Comparison of ENCODE assay signal across 35 mouse cellular contexts in genomic region chr3:129887779-129888517, GRCm38 (mm10). TPM values are rescaled to one million over a fixed set of nuclear protein-coding genes. Genes with fewer than 3 reads are reported as not detected.
DNase-seq lines count a peak whose midpoint lies in the region; ATAC-seq and TF ChIP-seq lines count a peak whose summit lies in the region.
"Had no signal": no experiment of that assay in that cellular context is flagged by ENCODE, and none has a peak within 500 bp of the region (broad histone marks: within the 10 kb centered on the region; RNA-seq: fewer than 3 reads in every experiment).

No protein-coding gene starts in this region.

- peaks cover 14% of the 10 kb centered on the region for H3K4me1 ChIP-seq in liver, adult 2 months (ENCODE audit: control insufficient read depth, insufficient read depth, low read length)
- H3K4me1 ChIP-seq in liver, embryonic 12.5 days, result peaks cover 60% of the 10 kb centered on the region
- no peaks in the 10 kb centered on the region for H3K4me1 ChIP-seq in stomach, embryonic 14.5 days (ENCODE audit: control insufficient read depth, insufficient read depth, low read length)
- H3K4me1 ChIP-seq: embryonic facial prominence, embryonic 13.5 days; forebrain, embryonic 13.5 days; hindbrain, embryonic 12.5 days; midbrain, embryonic 10.5 days had no signal

- no peak overlapping the region for H3K4me2 ChIP-seq in liver, embryonic 12.5 days
- no peak overlapping the region for H3K4me2 ChIP-seq in stomach, embryonic 14.5 days (replicated peaks; ENCODE audit: low read depth, low read length)
- H3K4me2 ChIP-seq: embryonic facial prominence, embryonic 13.5 days; forebrain, embryonic 13.5 days; heart, embryonic 15.5 days; hindbrain, embryonic 12.5 days; lung, embryonic 14.5 days had no signal

- no peaks in the 10 kb centered on the region for H3K79me2 ChIP-seq in liver, adult 2 months (ENCODE audit: control insufficient read depth, insufficient read depth, low read length)

- H3K9ac ChIP-seq in liver, adult 2 months (ENCODE audit: low read depth, low read length), result no peak overlapping the region
- no peak overlapping the region for H3K9ac ChIP-seq in liver, embryonic 12.5 days
- no peak overlapping the region for H3K9ac ChIP-seq in stomach, embryonic 14.5 days (replicated peaks; ENCODE audit: low read depth, low read length)
- H3K9ac ChIP-seq: embryonic facial prominence, embryonic 13.5 days; forebrain, embryonic 13.5 days; heart, embryonic 15.5 days; hindbrain, embryonic 12.5 days; lung, embryonic 14.5 days had no signal

- 38% methylated on average over 13 of the region's 13 CpGs for WGBS in liver, adult 2 months
- 79% methylated on average over 13 of the region's 13 CpGs for WGBS in liver, embryonic 12.5 days (ENCODE audit: insufficient replicate concordance)
- WGBS in stomach, embryonic 14.5 days, result 66% methylated on average over 13 of the region's 13 CpGs

- no peaks in the 10 kb centered on the region for H3K9me3 ChIP-seq in liver, embryonic 12.5 days (replicated peaks)
- no peaks in the 10 kb centered on the region for H3K9me3 ChIP-seq in stomach, embryonic 14.5 days (ENCODE audit: control insufficient read depth, low read depth, low read length)
- H3K9me3 ChIP-seq: embryonic facial prominence, embryonic 13.5 days; forebrain, embryonic 13.5 days; heart, embryonic 10.5 days; heart, embryonic 15.5 days; hindbrain, embryonic 12.5 days; midbrain, embryonic 10.5 days had no signal

- peak overlapping the region; percentile 50 for H3K27ac ChIP-seq in liver, adult 2 months (replicated peaks; ENCODE audit: insufficient read depth, low read depth, low read length)
- peak overlapping the region; percentile 1; the same call in 1 of the 2 replicates for H3K27ac ChIP-seq in liver, embryonic 12.5 days
- no peak overlapping the region for H3K27ac ChIP-seq in stomach, embryonic 14.5 days (ENCODE audit: low read length)
- H3K27ac ChIP-seq: embryonic facial prominence, embryonic 13.5 days; forebrain, embryonic 13.5 days; heart, embryonic 10.5 days; heart, embryonic 15.5 days; hindbrain, embryonic 12.5 days; hindbrain, postnatal 0 days; midbrain, embryonic 10.5 days had no signal

- H3K27me3 ChIP-seq in liver, adult 2 months (ENCODE audit: control insufficient read depth, insufficient read depth, low read length), result no peaks in the 10 kb centered on the region
- no peaks in the 10 kb centered on the region for H3K27me3 ChIP-seq in liver, embryonic 12.5 days (replicated peaks)
- no peaks in the 10 kb centered on the region for H3K27me3 ChIP-seq in stomach, embryonic 14.5 days (ENCODE audit: control insufficient read depth, insufficient read depth, low read length)
- H3K27me3 ChIP-seq: embryonic facial prominence, embryonic 13.5 days; forebrain, embryonic 13.5 days; heart, embryonic 15.5 days; hindbrain, embryonic 12.5 days had no signal

- H3K4me3 ChIP-seq in liver, adult 2 months (ENCODE audit: insufficient read depth, low read depth, low read length), result peak overlapping the region; percentile 24; the same call in 1 of the 2 replicates
- H3K4me3 ChIP-seq in liver, embryonic 12.5 days, result no peak overlapping the region
- no peak overlapping the region for H3K4me3 ChIP-seq in stomach, embryonic 14.5 days (ENCODE audit: low read depth, low read length)
- H3K4me3 ChIP-seq: embryonic facial prominence, embryonic 13.5 days; forebrain, embryonic 13.5 days; heart, embryonic 10.5 days; heart, embryonic 15.5 days; hindbrain, embryonic 12.5 days; midbrain, embryonic 10.5 days had no signal

- no peak for ATAC-seq in liver, embryonic 12.5 days
- ATAC-seq in stomach, embryonic 14.5 days (ENCODE audit: insufficient number of reproducible peaks, insufficient read depth, low FRiP score, low read depth), result 0 out of 2 replicates have a peak, but pooled peaks have one; percentile 23
- ATAC-seq: activated CD4-positive, CD25-positive, alpha-beta regulatory T cell, adult 4 months; CD4-positive, CD25-positive, alpha-beta regulatory T cell, adult 4 months; forebrain, embryonic 13.5 days; hindbrain, postnatal 0 days; midbrain, embryonic 16.5 days had no signal

- no peak for TF ChIP-seq CTCF in liver, adult 2 months (IDR thresholded peaks at IDR 0.05; ENCODE audit: low read depth, low read length)

- no peak for TF ChIP-seq POLR2A in liver, adult 2 months (IDR thresholded peaks at IDR 0.05; ENCODE audit: extremely low read depth, insufficient read depth, low read length)

- H3K36me3 ChIP-seq in liver, adult 2 months (ENCODE audit: control insufficient read depth, insufficient read depth, low read length), result no peaks in the 10 kb centered on the region; the same call in 1 of the 2 replicates
- H3K36me3 ChIP-seq in liver, embryonic 12.5 days, result peaks cover 40% of the 10 kb centered on the region
- no peaks in the 10 kb centered on the region for H3K36me3 ChIP-seq in stomach, embryonic 14.5 days (ENCODE audit: control insufficient read depth, insufficient read depth, low read length)

- peak; percentile 99 for DNase-seq in liver, adult 2 months (ENCODE audit: extremely low read depth, low read depth, low spot score)
- no peak for DNase-seq in liver
- DNase-seq in lung, postnatal 14 days, result no peak
- DNase-seq in adrenal gland, adult 2 months, result no peak
- DNase-seq in B cell, adult 2 months, result no peak
- no peak for DNase-seq in left cerebral cortex, adult 18-20 months (ENCODE audit: low spot score in 2 of 2)
- DNase-seq: adrenal gland, adult 8-10 months; cerebellum, adult 9-10 months; embryo, embryonic 11 days; gastrocnemius, postnatal 14 days; heart, postnatal 36 days; kidney, adult 11 months; kidney, postnatal 14 days; lung, embryonic 14.5 days; right cerebral cortex, postnatal 25 days; thymus, postnatal 14 days had no signal

RNA-seq across cellular contexts. Expression of gene Pla2g12a, which starts 9.5 kb away (rescaled TPM):
- 11.2 and 30.9 TPM in 2 replicates for total RNA-seq in liver, adult 2 months (2014; rRNA removed)
- polyA plus RNA-seq in liver, adult 2 months (2012; rRNA removed), result 21.7 and 23.4 TPM in 2 replicates
- 107 and 112 TPM in 2 replicates for polyA plus RNA-seq in liver, embryonic 12.5 days (2016; fragmentation: Nextera tagmentation; extraction: Ambion mirVana)
- 38.5 and 50.1 TPM in 2 replicates for polyA plus RNA-seq in stomach, embryonic 14.5 days (2014; fragmentation: Nextera tagmentation; extraction: Ambion mirVana)
- 10 to 100 TPM; 46.3 to 51.7 TPM for total RNA-seq in adrenal gland, adult 2 months (2021)
- 106 and 226 TPM in 2 replicates for polyA plus RNA-seq in adrenal gland, adult 2 months (2012; rRNA removed)
- 10 to 100 TPM; 16.9 to 22.9 TPM for total RNA-seq in left cerebral cortex, adult 18-20 months (2021)

RNA-seq across cellular contexts. Expression of gene Casp6, which starts 13.3 kb away (rescaled TPM):
- 27.4 and 38.2 TPM in 2 replicates for total RNA-seq in liver, adult 2 months (2014; rRNA removed)
- 44.5 and 44.6 TPM in 2 replicates for polyA plus RNA-seq in liver, adult 2 months (2012; rRNA removed)
- polyA plus RNA-seq in liver, embryonic 12.5 days (2016; fragmentation: Nextera tagmentation; extraction: Ambion mirVana), result 43.7 and 46.7 TPM in 2 replicates
- 98.6 and 112 TPM in 2 replicates for polyA plus RNA-seq in stomach, embryonic 14.5 days (2014; fragmentation: Nextera tagmentation; extraction: Ambion mirVana)
- total RNA-seq in adrenal gland, adult 2 months (2021), result 10 to 100 TPM; 42.3 to 42.4 TPM
- 29.5 and 33.8 TPM in 2 replicates for polyA plus RNA-seq in adrenal gland, adult 2 months (2012; rRNA removed)
- 1 to 10 TPM; 5.3 to 7.8 TPM for total RNA-seq in left cerebral cortex, adult 18-20 months (2021)

RNA-seq across cellular contexts. Expression of gene Cfi, which starts 52.3 kb away (rescaled TPM):
- total RNA-seq in liver, adult 2 months (2014; rRNA removed), result 755 and 813 TPM in 2 replicates
- 250 and 347 TPM in 2 replicates for polyA plus RNA-seq in liver, adult 2 months (2012; rRNA removed)
- 86.6 and 90.7 TPM in 2 replicates for polyA plus RNA-seq in liver, embryonic 12.5 days (2016; fragmentation: Nextera tagmentation; extraction: Ambion mirVana)
- polyA plus RNA-seq in stomach, embryonic 14.5 days (2014; fragmentation: Nextera tagmentation; extraction: Ambion mirVana), result 67.4 and 76.1 TPM in 2 replicates
- 1 to 10 TPM in 1 of 2 experiments, not detected in 1; 2.7 TPM for total RNA-seq in adrenal gland, adult 2 months (2021)
- polyA plus RNA-seq in adrenal gland, adult 2 months (2012; rRNA removed), result 0.07 TPM in 1 of 2 replicates, not detected in the other
- not detected for total RNA-seq in left cerebral cortex, adult 18-20 months (2021)
- total RNA-seq: adrenal gland, adult 8-10 months; gastrocnemius, postnatal 14 days; granulocyte monocyte progenitor cell, adult 5-6 weeks; hindbrain, postnatal 0 days; layer of hippocampus, adult 18-20 months; layer of hippocampus, postnatal 14 days; left cerebral cortex, postnatal 36 days; megakaryocyte progenitor cell, adult 5-6 weeks; neutrophil, adult 5-6 weeks had no signal
- polyA plus RNA-seq: activated CD4-positive, CD25-positive, alpha-beta regulatory T cell, adult 4 months; CD4-positive, CD25-positive, alpha-beta regulatory T cell, adult 4 months; neural tube, embryonic 11.5 days had no signal

RNA-seq across cellular contexts. Expression of gene Gar1, which starts 56.8 kb away (rescaled TPM):
- 2.8 and 4.5 TPM in 2 replicates for total RNA-seq in liver, adult 2 months (2014; rRNA removed)
- 10.7 and 14.3 TPM in 2 replicates for polyA plus RNA-seq in liver, adult 2 months (2012; rRNA removed)
- 125 and 131 TPM in 2 replicates for polyA plus RNA-seq in liver, embryonic 12.5 days (2016; fragmentation: Nextera tagmentation; extraction: Ambion mirVana)
- 29.5 and 39.4 TPM in 2 replicates for polyA plus RNA-seq in stomach, embryonic 14.5 days (2014; fragmentation: Nextera tagmentation; extraction: Ambion mirVana)
- total RNA-seq in adrenal gland, adult 2 months (2021), result 10 to 100 TPM; 39.4 to 61.2 TPM
- 11.0 and 15.4 TPM in 2 replicates for polyA plus RNA-seq in adrenal gland, adult 2 months (2012; rRNA removed)
- 10 to 100 TPM; 37.3 to 46.1 TPM for total RNA-seq in left cerebral cortex, adult 18-20 months (2021)

Comparison
In these comparisons a context has a peak if more than half of its experiments do, and no peak if none do; other contexts are left out.
1. RNA of gene Cfi, which starts 52.3 kb away (polyA plus RNA-seq): 250 to 347 TPM in liver, adult 2 months, 86.6 to 90.7 TPM in liver, embryonic 12.5 days and 67.4 to 76.1 TPM in stomach, embryonic 14.5 days; 0.07 TPM in adrenal gland, adult 2 months; every median in the first group is over 10 times any median in the second.